ENCODE assay signal across 10 mouse cellular contexts in genomic region chr13:77864804-77865203, GRCm38 (mm10).
A peak's percentile ranks its signal among the peaks of the same experiment; 100 is the strongest.
DNase-seq lines count a peak whose midpoint lies in the region; ATAC-seq and TF ChIP-seq lines count a peak whose summit lies in the region.
"Had no signal": no experiment of that assay in that cellular context is flagged by ENCODE, and none has a peak within 500 bp of the region (broad histone marks: within the 10 kb centered on the region; RNA-seq: fewer than 3 reads in every experiment).

No protein-coding gene starts in this region.

- no peaks in the 10 kb centered on the region for H3K9me3 ChIP-seq in liver, postnatal 0 days (ENCODE audit: low read length)
- H3K9me3 ChIP-seq in liver, embryonic 12.5 days (replicated peaks): no peaks in the 10 kb centered on the region
- H3K9me3 ChIP-seq in forebrain, embryonic 13.5 days (replicated peaks): no peaks in the 10 kb centered on the region

- no peak overlapping the region for H3K4me2 ChIP-seq in liver, postnatal 0 days (ENCODE audit: low read depth, low read length)
- H3K4me2 ChIP-seq in liver, embryonic 12.5 days: no peak overlapping the region
- no peak overlapping the region for H3K4me2 ChIP-seq in forebrain, embryonic 13.5 days

- TF ChIP-seq CTCF in liver, postnatal 0 days (IDR thresholded peaks at IDR 0.05; ENCODE audit: low read depth): peak; percentile 37

- WGBS in liver, postnatal 0 days (ENCODE audit: insufficient replicate concordance): 84% methylated on average over 1 of the region's 1 CpGs
- WGBS in liver, embryonic 12.5 days (ENCODE audit: insufficient replicate concordance): 77% methylated on average over 1 of the region's 1 CpGs
- WGBS in forebrain, embryonic 13.5 days: 94% methylated on average over 1 of the region's 1 CpGs

- no peak overlapping the region for H3K9ac ChIP-seq in liver, postnatal 0 days (replicated peaks)
- H3K9ac ChIP-seq in liver, embryonic 12.5 days: no peak overlapping the region
- H3K9ac ChIP-seq in forebrain, embryonic 13.5 days: no peak overlapping the region

- no peaks in the 10 kb centered on the region for H3K4me1 ChIP-seq in liver, postnatal 0 days (ENCODE audit: insufficient read depth)
- H3K4me1 ChIP-seq in liver, embryonic 12.5 days: no peaks in the 10 kb centered on the region
- H3K4me1 ChIP-seq in forebrain, embryonic 13.5 days: 0 out of 2 replicates have a peak, but pooled peaks cover 2% of the 10 kb centered on the region

- TF ChIP-seq EP300 in liver, postnatal 0 days (IDR thresholded peaks at IDR 0.05; ENCODE audit: low read depth): no peak

- DNase-seq in cerebellum, adult 9-10 months: peak; percentile 27
- no peak for DNase-seq in cerebellum, postnatal 4 days (ENCODE audit: low spot score in 2 of 2)
- DNase-seq in liver, postnatal 0 days: no peak
- peak; percentile 6 for DNase-seq in retina, adult 2 months (ENCODE audit: low read depth, low spot score)
- no peak for DNase-seq in right cerebral cortex, adult 18-20 months
- DNase-seq: gastrocnemius, postnatal 36 days had no signal

- H3K27me3 ChIP-seq in liver, postnatal 0 days (ENCODE audit: insufficient read depth, low read length): no peaks in the 10 kb centered on the region
- H3K27me3 ChIP-seq in liver, embryonic 12.5 days (replicated peaks): no peaks in the 10 kb centered on the region
- H3K27me3 ChIP-seq in forebrain, embryonic 13.5 days: no peaks in the 10 kb centered on the region

- no peaks in the 10 kb centered on the region for H3K36me3 ChIP-seq in liver, postnatal 0 days (replicated peaks; ENCODE audit: insufficient read depth, low read length)
- H3K36me3 ChIP-seq in liver, embryonic 12.5 days: no peaks in the 10 kb centered on the region
- no peaks in the 10 kb centered on the region for H3K36me3 ChIP-seq in forebrain, embryonic 13.5 days (ENCODE audit: poor library complexity, severe bottlenecking)

- H3K27ac ChIP-seq in liver, postnatal 0 days (ENCODE audit: low read depth): no peak overlapping the region
- no peak overlapping the region for H3K27ac ChIP-seq in liver, embryonic 12.5 days
- no peak overlapping the region for H3K27ac ChIP-seq in forebrain, embryonic 13.5 days
- H3K27ac ChIP-seq: macrophage had no signal

- ATAC-seq in liver, postnatal 0 days: no peak
- no peak for ATAC-seq in liver, embryonic 12.5 days
- ATAC-seq in forebrain, embryonic 13.5 days: peak; percentile 60
- ATAC-seq in granulocyte monocyte progenitor cell, adult 5-6 weeks (replicated peaks; ENCODE audit: poor library complexity, severe bottlenecking): no peak

- H3K4me3 ChIP-seq in liver, postnatal 0 days (ENCODE audit: low read depth, low read length): no peak overlapping the region
- H3K4me3 ChIP-seq in liver, embryonic 12.5 days: no peak overlapping the region
- no peak overlapping the region for H3K4me3 ChIP-seq in forebrain, embryonic 13.5 days

Comparison
In these comparisons a context has a peak if more than half of its experiments do, and no peak if none do; other contexts are left out.
1. DNase-seq: peak in cerebellum, adult 9-10 months (single experiment) and retina, adult 2 months (single experiment); none in cerebellum, postnatal 4 days (0 of 2), liver, postnatal 0 days (single experiment) and right cerebral cortex, adult 18-20 months (single experiment).